Comparison of ENCODE assay signal across 21 mouse cellular contexts in the genomic region with DNA sequence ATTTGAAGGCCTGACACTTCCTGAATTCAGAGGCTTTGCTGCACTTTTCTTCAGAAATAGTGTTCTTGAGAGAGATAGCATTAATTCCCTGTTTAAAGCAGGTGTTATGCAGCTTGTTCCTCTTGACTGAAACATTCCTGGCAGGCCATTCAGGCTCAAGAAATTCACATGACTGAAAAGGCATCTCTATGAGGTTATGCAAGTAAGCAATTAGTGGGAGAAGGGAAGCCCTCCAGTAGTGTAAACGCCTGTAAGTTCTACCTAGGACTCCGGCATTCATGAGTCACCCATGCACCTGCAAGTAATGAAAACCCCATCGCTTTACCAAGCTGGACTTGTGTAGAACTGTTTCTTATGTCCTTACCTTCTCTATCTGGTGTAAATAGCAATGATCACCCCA. TPM values are rescaled to one million over a fixed set of nuclear protein-coding genes. Genes with fewer than 3 reads are reported as not detected.
DNase-seq lines count a peak whose midpoint lies in the region; ATAC-seq and TF ChIP-seq lines count a peak whose summit lies in the region.
"Had no signal": no experiment of that assay in that cellular context is flagged by ENCODE, and none has a peak within 500 bp of the region (broad histone marks: within the 10 kb centered on the region; RNA-seq: fewer than 3 reads in every experiment).

No protein-coding gene starts in this region.

- H3K4me2 ChIP-seq in lung, postnatal 0 days (replicated peaks; ENCODE audit: low read depth, low read length), result no peak overlapping the region
- no peak overlapping the region for H3K4me2 ChIP-seq in intestine, postnatal 0 days (replicated peaks; ENCODE audit: low read depth)
- H3K4me2 ChIP-seq: embryonic facial prominence, embryonic 12.5 days; forebrain, embryonic 13.5 days; forebrain, embryonic 15.5 days had no signal

- TF ChIP-seq CTCF in lung, adult 2 months (IDR thresholded peaks at IDR 0.05; ENCODE audit: insufficient read depth, low read length), result no peak
- TF ChIP-seq CTCF in lung, postnatal 0 days (IDR thresholded peaks at IDR 0.05), result no peak
- no peak for TF ChIP-seq CTCF in intestine, postnatal 0 days (IDR thresholded peaks at IDR 0.05; ENCODE audit: low read depth)

- no peak for TF ChIP-seq EP300 in lung, postnatal 0 days (IDR thresholded peaks at IDR 0.05)

- intact Hi-C loops in left cerebral cortex, postnatal 36 days (cut with DNase I), result loop anchor here (10.0 kb wide), 1 partner anchor 95 kb away; no protein-coding TSS in a partner anchor

- peak; percentile 64 for ATAC-seq in lung, postnatal 0 days
- no peak for ATAC-seq in intestine, postnatal 0 days
- ATAC-seq: activated CD4-positive, CD25-positive, alpha-beta regulatory T cell, adult 4 months; forebrain, embryonic 13.5 days; forebrain, embryonic 15.5 days had no signal

- no peaks in the 10 kb centered on the region for H3K9me3 ChIP-seq in lung, postnatal 0 days (ENCODE audit: low read length)
- no peaks in the 10 kb centered on the region for H3K9me3 ChIP-seq in intestine, postnatal 0 days (ENCODE audit: control insufficient read depth)
- H3K9me3 ChIP-seq: embryonic facial prominence, embryonic 10.5 days; embryonic facial prominence, embryonic 12.5 days; forebrain, embryonic 13.5 days; forebrain, embryonic 15.5 days had no signal

- WGBS in lung, adult 2 months, result 70% methylated on average over 3 of the region's 3 CpGs
- WGBS in lung, postnatal 0 days, result 76% methylated on average over 3 of the region's 3 CpGs
- 85% methylated on average over 3 of the region's 3 CpGs for WGBS in intestine, postnatal 0 days

- no peaks in the 10 kb centered on the region for H3K27me3 ChIP-seq in lung, postnatal 0 days (replicated peaks; ENCODE audit: insufficient read depth, low read length)
- H3K27me3 ChIP-seq in intestine, postnatal 0 days (replicated peaks; ENCODE audit: control insufficient read depth, insufficient read depth, low read length), result no peaks in the 10 kb centered on the region
- H3K27me3 ChIP-seq: embryonic facial prominence, embryonic 12.5 days; forebrain, embryonic 13.5 days; forebrain, embryonic 15.5 days had no signal

- DNase-seq in lung, adult 2 months, result peak; percentile 20
- DNase-seq in lung, postnatal 4 days, result no peak
- peak; percentile 48 for DNase-seq in lung, postnatal 0 days (ENCODE audit: low spot score)
- DNase-seq in lung, postnatal 25 days (ENCODE audit: low spot score), result peak; percentile 54
- DNase-seq in left cerebral cortex, postnatal 36 days (ENCODE audit: low spot score in 2 of 2), result no peak
- DNase-seq in thymus, postnatal 25 days, result no peak
- DNase-seq: adrenal gland, adult 8-10 months; adrenal gland, postnatal 14 days; adrenal gland, postnatal 36 days; cerebellum, adult 11-12 months; cerebellum, adult 2 months; cerebellum, adult 9-10 months; cerebellum, postnatal 10 days; cerebellum, postnatal 25 days had no signal

- peaks cover 9% of the 10 kb centered on the region; the same call in 1 of the 2 replicates for H3K36me3 ChIP-seq in lung, postnatal 0 days (ENCODE audit: insufficient read depth, low read length)
- peaks cover 46% of the 10 kb centered on the region for H3K36me3 ChIP-seq in intestine, postnatal 0 days (ENCODE audit: control insufficient read depth, insufficient read depth)

- no peak for TF ChIP-seq POLR2A in lung, adult 2 months (IDR thresholded peaks at IDR 0.05; ENCODE audit: borderline replicate concordance, extremely low read depth, low read depth, low read length)

- H3K4me1 ChIP-seq in lung, adult 2 months (ENCODE audit: control insufficient read depth, insufficient read depth, low read length), result no peaks in the 10 kb centered on the region
- H3K4me1 ChIP-seq in lung, postnatal 0 days (ENCODE audit: insufficient read depth, low read depth, low read length), result no peaks in the 10 kb centered on the region
- H3K4me1 ChIP-seq in intestine, postnatal 0 days (replicated peaks; ENCODE audit: control insufficient read depth, insufficient read depth, low read length), result no peaks in the 10 kb centered on the region
- H3K4me1 ChIP-seq: embryonic facial prominence, embryonic 10.5 days; embryonic facial prominence, embryonic 12.5 days; forebrain, embryonic 13.5 days; forebrain, embryonic 15.5 days had no signal

- H3K9ac ChIP-seq in lung, postnatal 0 days (replicated peaks; ENCODE audit: low read depth), result no peak overlapping the region
- no peak overlapping the region for H3K9ac ChIP-seq in intestine, postnatal 0 days (ENCODE audit: low read depth, low read length)
- H3K9ac ChIP-seq: embryonic facial prominence, embryonic 12.5 days; forebrain, embryonic 13.5 days; forebrain, embryonic 15.5 days had no signal

- H3K27ac ChIP-seq in lung, postnatal 0 days (ENCODE audit: low read length), result no peak overlapping the region
- H3K27ac ChIP-seq in intestine, postnatal 0 days (ENCODE audit: low read depth, low read length), result no peak overlapping the region
- H3K27ac ChIP-seq: embryonic facial prominence, embryonic 10.5 days; embryonic facial prominence, embryonic 12.5 days; forebrain, embryonic 13.5 days; forebrain, embryonic 15.5 days had no signal

- no peak overlapping the region for H3K4me3 ChIP-seq in lung, adult 2 months (replicated peaks; ENCODE audit: extremely low read depth, low read depth, low read length)
- H3K4me3 ChIP-seq in lung, postnatal 0 days (ENCODE audit: low read depth, low read length), result no peak overlapping the region
- H3K4me3 ChIP-seq in intestine, postnatal 0 days (ENCODE audit: low read depth, low read length), result no peak overlapping the region
- H3K4me3 ChIP-seq: embryonic facial prominence, embryonic 10.5 days; embryonic facial prominence, embryonic 12.5 days; forebrain, embryonic 13.5 days; forebrain, embryonic 15.5 days had no signal

RNA-seq across cellular contexts. Expression of a gene that starts 17.3 kb away (rescaled TPM):
- 5.7 and 10.3 TPM in 2 replicates for polyA plus RNA-seq in lung, adult 2 months (2012; rRNA removed)
- 12.4 and 15.4 TPM in 2 replicates for polyA plus RNA-seq in lung, postnatal 0 days (2015; fragmentation: Nextera tagmentation; extraction: Ambion mirVana)
- 10 to 100 TPM; 26.0 to 27.3 TPM for total RNA-seq in left cerebral cortex, postnatal 36 days (2021)
- polyA plus RNA-seq in intestine, postnatal 0 days (2015; fragmentation: Nextera tagmentation; extraction: Ambion mirVana), result 7.8 and 8.9 TPM in 2 replicates

RNA-seq across cellular contexts. Expression of a gene that starts 17.5 kb away (rescaled TPM):
- 5.4 and 10.1 TPM in 2 replicates for polyA plus RNA-seq in lung, adult 2 months (2012; rRNA removed)
- 49.1 and 56.6 TPM in 2 replicates for polyA plus RNA-seq in lung, postnatal 0 days (2015; fragmentation: Nextera tagmentation; extraction: Ambion mirVana)
- total RNA-seq in left cerebral cortex, postnatal 36 days (2021), result 10 to 100 TPM; 33.1 to 34.1 TPM
- 29.3 and 30.8 TPM in 2 replicates for polyA plus RNA-seq in intestine, postnatal 0 days (2015; fragmentation: Nextera tagmentation; extraction: Ambion mirVana)

RNA-seq across cellular contexts. Expression of a gene that starts 24.1 kb away (rescaled TPM):
- 4.1 TPM in 2 replicates for polyA plus RNA-seq in lung, adult 2 months (2012; rRNA removed)
- polyA plus RNA-seq in lung, postnatal 0 days (2015; fragmentation: Nextera tagmentation; extraction: Ambion mirVana), result 16.1 and 18.0 TPM in 2 replicates
- 10 to 100 TPM; 11.6 to 13.2 TPM for total RNA-seq in left cerebral cortex, postnatal 36 days (2021)
- 16.2 and 16.6 TPM in 2 replicates for polyA plus RNA-seq in intestine, postnatal 0 days (2015; fragmentation: Nextera tagmentation; extraction: Ambion mirVana)

RNA-seq across cellular contexts. Expression of a gene that starts 43.7 kb away (rescaled TPM):
- 0.65 and 0.92 TPM in 2 replicates for polyA plus RNA-seq in lung, adult 2 months (2012; rRNA removed)
- polyA plus RNA-seq in lung, postnatal 0 days (2015; fragmentation: Nextera tagmentation; extraction: Ambion mirVana), result 0.38 and 0.43 TPM in 2 replicates
- 1 to 10 TPM in 1 of 2 experiments, under 1 TPM in 1; 0.96 to 1.3 TPM for total RNA-seq in left cerebral cortex, postnatal 36 days (2021)
- polyA plus RNA-seq in intestine, postnatal 0 days (2015; fragmentation: Nextera tagmentation; extraction: Ambion mirVana), result not detected in 2 replicates
- total RNA-seq: adrenal gland, postnatal 14 days had no signal

RNA-seq across cellular contexts. Expression of a gene that starts 46.8 kb away (rescaled TPM):
- polyA plus RNA-seq in lung, adult 2 months (2012; rRNA removed), result 0.18 and 0.20 TPM in 2 replicates
- 0.26 and 0.39 TPM in 2 replicates for polyA plus RNA-seq in lung, postnatal 0 days (2015; fragmentation: Nextera tagmentation; extraction: Ambion mirVana)
- under 1 TPM in 1 of 2 experiments, not detected in 1; 0.16 TPM for total RNA-seq in left cerebral cortex, postnatal 36 days (2021)
- polyA plus RNA-seq in intestine, postnatal 0 days (2015; fragmentation: Nextera tagmentation; extraction: Ambion mirVana), result not detected in 2 replicates
- total RNA-seq: adrenal gland, adult 18-20 months; adrenal gland, adult 8-10 months; adrenal gland, postnatal 14 days; adrenal gland, postnatal 36 days had no signal
- polyA plus RNA-seq: activated CD4-positive, CD25-positive, alpha-beta regulatory T cell, adult 4 months; embryonic facial prominence, embryonic 12.5 days had no signal

Comparison
In these comparisons a context has a peak if more than half of its experiments do, and no peak if none do; other contexts are left out.
1. DNase-seq: peak in lung, adult 2 months (single experiment), lung, postnatal 0 days (single experiment) and lung, postnatal 25 days (single experiment); none in lung, postnatal 4 days (0 of 2), left cerebral cortex, postnatal 36 days (0 of 2) and thymus, postnatal 25 days (single experiment).